In genomic region chr14:76844717-76845116, GRCm38 (mm10) we compare ENCODE assay signal across 24 mouse cellular contexts.
"Had no signal": no experiment of that assay in that cellular context is flagged by ENCODE, and none has a peak within 500 bp of the region (broad histone marks: within the 10 kb centered on the region; RNA-seq: fewer than 3 reads in every experiment).

No protein-coding gene starts in this region.

- H3K4me1 ChIP-seq: heart, embryonic 12.5 days; hindbrain, embryonic 13.5 days; hindbrain, embryonic 15.5 days; kidney, embryonic 15.5 days; limb, embryonic 13.5 days; limb, embryonic 15.5 days had no signal

- H3K4me2 ChIP-seq: heart, embryonic 12.5 days; hindbrain, embryonic 13.5 days; hindbrain, embryonic 15.5 days; kidney, embryonic 15.5 days; limb, embryonic 13.5 days; limb, embryonic 15.5 days; liver, embryonic 12.5 days had no signal

- ATAC-seq: hindbrain, postnatal 0 days; intestine, embryonic 16.5 days; liver, embryonic 12.5 days had no signal

- H3K9ac ChIP-seq: heart, embryonic 12.5 days; hindbrain, embryonic 13.5 days; hindbrain, embryonic 15.5 days; kidney, embryonic 15.5 days; limb, embryonic 13.5 days; limb, embryonic 15.5 days; liver, embryonic 12.5 days; liver, embryonic 14.5 days had no signal

- H3K27me3 ChIP-seq: heart, embryonic 12.5 days; hindbrain, embryonic 13.5 days; hindbrain, embryonic 15.5 days; kidney, embryonic 15.5 days; limb, embryonic 13.5 days; limb, embryonic 15.5 days; liver, embryonic 12.5 days had no signal

- H3K36me3 ChIP-seq: heart, embryonic 12.5 days; hindbrain, embryonic 13.5 days; hindbrain, embryonic 15.5 days; kidney, embryonic 15.5 days; limb, embryonic 13.5 days; limb, embryonic 15.5 days; liver, embryonic 12.5 days had no signal

- H3K4me3 ChIP-seq: gastrocnemius, adult 2 months; heart, adult 2 months; heart, embryonic 12.5 days; hindbrain, embryonic 13.5 days; hindbrain, embryonic 15.5 days; kidney, embryonic 15.5 days; limb, embryonic 13.5 days; limb, embryonic 15.5 days; liver, embryonic 12.5 days had no signal

- H3K9me3 ChIP-seq: heart, embryonic 12.5 days; hindbrain, embryonic 13.5 days; hindbrain, embryonic 15.5 days; kidney, embryonic 15.5 days; limb, embryonic 13.5 days; limb, embryonic 15.5 days; liver, embryonic 12.5 days had no signal

- H3K27ac ChIP-seq: gastrocnemius, adult 2 months; heart, adult 2 months; hindbrain, embryonic 13.5 days; hindbrain, embryonic 15.5 days; hindbrain, postnatal 0 days; kidney, embryonic 15.5 days; kidney, postnatal 0 days; limb, embryonic 13.5 days; limb, embryonic 15.5 days; liver, embryonic 12.5 days; liver, embryonic 14.5 days had no signal

- DNase-seq: gastrocnemius, adult 2 months; gastrocnemius, postnatal 10 days; gastrocnemius, postnatal 25 days; heart, adult 2 months; heart, postnatal 10 days; heart, postnatal 4 days; kidney, adult 11 months; kidney, adult 2 months; kidney, adult 9 months; kidney, postnatal 14 days; kidney, postnatal 36 days; layer of hippocampus, postnatal 36 days; left cerebral cortex, postnatal 4 days had no signal
